Mouse (Mus musculus): ENCODE measurements around the gene Jph4. TPM values are rescaled to one million over a fixed set of nuclear protein-coding genes. Genes with fewer than 3 reads are reported as not detected.

Gene Jph4
- 0.32 and 0.43 TPM in 2 replicates for polyA plus RNA-seq (2012; rRNA removed)

DNA sequence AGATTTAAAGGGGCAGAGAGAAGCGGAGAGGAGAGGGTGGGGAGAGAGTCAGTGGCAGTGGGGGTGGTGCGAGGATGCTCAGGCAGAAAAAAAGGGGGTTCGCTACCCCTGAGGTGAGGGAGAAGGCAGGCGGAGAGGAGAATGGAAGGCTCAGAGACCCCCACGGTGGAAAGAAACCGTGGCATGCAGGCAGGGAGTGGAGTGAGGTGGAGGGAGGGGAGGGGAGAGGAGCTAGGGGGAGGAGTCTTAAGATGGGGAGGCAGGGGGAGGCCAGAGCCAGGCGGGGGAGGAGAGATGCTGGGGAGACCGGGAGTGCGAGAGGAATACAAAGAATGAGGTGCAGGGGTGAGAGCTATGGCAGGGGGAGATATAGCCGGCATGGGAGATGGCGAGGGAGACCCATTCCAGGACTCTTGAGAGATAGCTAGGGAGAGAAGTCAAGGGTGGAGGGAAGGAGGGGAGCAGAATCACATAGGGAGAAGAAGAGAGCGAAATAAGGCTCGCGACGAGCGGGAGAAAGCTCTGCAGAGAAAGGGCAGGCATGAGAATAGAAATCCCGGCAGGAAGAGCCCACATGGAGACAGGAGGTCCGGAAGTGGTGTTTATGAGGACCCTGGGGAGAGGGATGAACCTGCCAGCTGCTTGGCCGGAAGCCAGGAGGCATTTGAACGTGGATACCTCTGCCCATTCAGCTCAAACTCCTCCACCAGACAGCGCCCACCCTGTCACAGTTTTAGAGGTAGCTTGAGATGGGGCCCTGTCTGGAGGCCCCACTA lies at the start of gene Jph4:
Gene Jph4, minus strand, starts transcription at position 511 of the 776 bp plus-strand sequence.
- no peak within 1 kb of the TSS for H3K4me3 ChIP-seq (replicated peaks; ENCODE audit: extremely low read depth, low read depth, low read length)

DNA sequence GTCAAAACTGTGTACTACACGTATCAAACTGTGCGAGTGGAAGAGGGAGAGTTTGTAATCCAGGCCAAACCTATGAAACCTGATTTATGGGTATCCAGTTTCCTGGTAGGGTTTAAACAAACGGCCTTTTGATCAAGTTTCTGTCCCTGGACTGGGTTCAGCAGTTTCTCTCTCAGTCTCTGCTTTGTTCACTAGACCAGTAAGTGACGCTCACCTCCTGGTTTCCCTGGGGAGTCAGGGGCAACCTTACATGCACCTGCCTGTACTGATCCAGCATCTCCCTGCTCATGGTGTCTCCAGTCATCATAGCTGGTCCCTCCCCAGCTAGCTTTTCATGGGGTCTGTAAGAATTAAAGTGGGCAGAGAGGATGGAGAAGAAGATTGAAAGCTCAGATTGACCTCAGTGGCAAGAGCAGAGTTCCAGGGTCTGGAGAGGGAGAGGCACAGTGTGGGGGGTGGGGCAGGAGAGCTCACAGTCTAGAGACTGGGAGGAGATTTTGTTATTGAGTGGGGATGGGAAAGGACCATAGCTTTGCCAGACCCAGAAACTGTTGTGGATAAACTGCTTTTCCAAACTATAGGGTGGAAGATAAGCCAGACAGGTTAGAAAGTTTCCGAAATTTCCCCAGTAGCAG lies 47.6 kb upstream of the Jph4 start:
- no peak for DNase-seq

More for the DNA sequence above, at the start of gene Jph4:
- no peak for TF ChIP-seq CTCF (IDR thresholded peaks at IDR 0.05; ENCODE audit: insufficient read depth, low read length)
- no peak for TF ChIP-seq POLR2A (IDR thresholded peaks at IDR 0.05; ENCODE audit: borderline replicate concordance, extremely low read depth, low read depth, low read length)
- DNase-seq, result no peak
- WGBS, result 10% methylated on average over 21 of the region's 21 CpGs
- peaks cover 4% of the 10 kb centered on the region; the same call in 1 of the 2 replicates for H3K4me1 ChIP-seq (ENCODE audit: control insufficient read depth, insufficient read depth, low read length)

DNA sequence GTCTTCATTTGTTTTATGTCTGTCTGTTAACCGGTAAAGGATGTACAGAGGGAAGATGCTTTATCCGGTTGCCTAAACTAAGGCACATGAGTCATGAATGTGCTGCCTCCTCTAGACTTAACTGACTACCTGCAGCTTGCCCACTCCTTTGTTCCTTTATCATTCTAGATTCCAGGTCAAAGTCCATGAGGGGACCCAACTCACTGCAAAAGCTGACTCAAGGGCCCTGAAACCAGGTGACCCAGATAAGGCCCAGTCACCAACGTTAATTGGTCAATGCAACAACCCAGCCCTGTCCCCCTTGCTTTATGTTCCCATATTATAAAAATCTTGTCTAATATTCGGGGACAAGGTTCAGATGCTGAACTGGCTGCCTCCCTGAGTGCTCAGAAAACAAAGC lies 45.4 kb upstream of the Jph4 start:
- DNase-seq, result no peak
- 67% methylated on average over 4 of the region's 4 CpGs for WGBS
- H3K4me1 ChIP-seq (ENCODE audit: control insufficient read depth, insufficient read depth, low read length), result no peaks in the 10 kb centered on the region
- no peak overlapping the region for H3K4me3 ChIP-seq (replicated peaks; ENCODE audit: extremely low read depth, low read depth, low read length)
- no peak for TF ChIP-seq POLR2A (IDR thresholded peaks at IDR 0.05; ENCODE audit: borderline replicate concordance, extremely low read depth, low read depth, low read length)
- TF ChIP-seq CTCF (IDR thresholded peaks at IDR 0.05; ENCODE audit: insufficient read depth, low read length), result no peak

More for the DNA sequence above, 47.6 kb upstream of the Jph4 start:
- Histone ChIP-seq H3K4me3 (replicated peaks; ENCODE audit: extremely low read depth, low read depth, low read length) (no peak overlapping the region), H3K4me1 (ENCODE audit: control insufficient read depth, insufficient read depth, low read length) (no peaks in the 10 kb centered on the region)
- WGBS, result 64% methylated on average over 5 of the region's 5 CpGs
- no peak for TF ChIP-seq CTCF (IDR thresholded peaks at IDR 0.05; ENCODE audit: insufficient read depth, low read length)
- TF ChIP-seq POLR2A (IDR thresholded peaks at IDR 0.05; ENCODE audit: borderline replicate concordance, extremely low read depth, low read depth, low read length), result no peak

DNA sequence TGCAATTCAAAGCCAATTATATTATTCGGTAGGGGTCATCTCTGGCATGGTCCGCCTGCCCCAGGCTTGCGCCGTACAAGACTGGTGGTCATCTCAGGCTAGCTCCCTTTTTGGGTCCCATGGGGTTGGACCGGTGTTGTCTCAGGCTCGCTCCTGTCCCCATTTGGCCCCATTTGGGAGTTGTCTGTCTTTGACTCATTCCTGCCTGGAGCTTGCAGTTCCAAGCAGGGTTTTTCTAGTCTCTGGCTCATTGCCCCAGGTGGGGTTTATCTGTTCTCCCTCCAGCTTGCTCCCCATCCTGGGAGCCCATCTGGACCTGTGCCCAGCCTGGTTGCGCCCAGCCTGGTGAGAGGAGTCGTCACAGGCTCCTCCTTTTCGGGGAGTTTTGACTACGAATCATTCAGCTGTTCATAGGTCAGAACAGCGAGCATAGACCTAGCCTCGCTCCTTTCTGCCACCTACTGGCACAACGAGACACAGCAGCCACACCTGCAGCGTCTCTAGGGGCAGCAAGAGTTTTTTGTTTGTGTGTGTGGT lies 44.4 kb upstream of the Jph4 start:
- Histone ChIP-seq H3K4me3 (replicated peaks; ENCODE audit: extremely low read depth, low read depth, low read length) (no peak overlapping the region), H3K4me1 (ENCODE audit: control insufficient read depth, insufficient read depth, low read length) (no peaks in the 10 kb centered on the region)
- 30% methylated on average over 14 of the region's 14 CpGs for WGBS
- DNase-seq, result peak; percentile 68
- TF ChIP-seq CTCF (IDR thresholded peaks at IDR 0.05; ENCODE audit: insufficient read depth, low read length) (peak; percentile 90), POLR2A (IDR thresholded peaks at IDR 0.05; ENCODE audit: borderline replicate concordance, extremely low read depth, low read depth, low read length) (no peak)

DNA sequence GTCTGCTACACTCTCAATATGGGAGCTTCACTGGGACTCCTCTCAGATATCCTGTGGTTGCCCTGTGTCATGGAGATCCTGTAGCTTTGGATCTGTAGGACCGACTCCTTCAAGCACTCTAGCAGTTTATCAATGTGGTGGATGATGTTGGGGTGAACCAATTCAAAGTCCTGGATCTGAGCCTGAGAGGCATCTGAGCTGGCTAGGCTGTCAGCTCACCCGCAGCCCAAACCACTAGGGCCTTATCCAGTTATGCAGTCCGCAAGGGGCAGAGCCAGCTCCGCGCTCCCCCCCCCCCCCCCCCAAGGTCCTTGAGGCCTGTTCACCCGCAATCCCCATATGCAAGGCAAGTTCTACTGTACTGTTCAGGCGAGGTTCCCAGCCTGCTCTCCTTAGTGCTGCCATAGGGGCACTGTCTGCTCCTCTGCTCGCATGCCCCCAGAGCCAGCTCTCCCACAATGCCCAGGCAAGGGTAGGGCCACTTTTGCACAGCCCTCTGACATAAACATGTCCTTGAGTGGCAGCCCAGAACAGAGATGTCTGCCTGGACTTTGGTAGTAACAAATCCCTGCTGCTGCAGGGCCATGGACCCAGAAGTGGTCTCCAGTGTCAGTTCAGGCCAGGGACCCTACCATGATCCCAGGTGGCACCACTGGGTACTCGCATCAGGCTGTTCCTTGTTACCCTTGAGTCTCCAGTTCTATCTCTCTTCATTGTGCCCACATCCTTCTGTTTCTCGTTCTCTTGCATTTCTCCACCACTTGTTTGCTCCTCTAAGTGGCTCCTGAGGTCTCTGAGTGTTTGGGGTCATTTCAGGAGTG lies 43.7 kb upstream of the Jph4 start:
- Histone ChIP-seq H3K4me1 (ENCODE audit: control insufficient read depth, insufficient read depth, low read length) (no peaks in the 10 kb centered on the region), H3K4me3 (replicated peaks; ENCODE audit: extremely low read depth, low read depth, low read length) (no peak overlapping the region)
- WGBS, result 78% methylated on average over 8 of the region's 10 CpGs
- no peak for DNase-seq
- TF ChIP-seq POLR2A (IDR thresholded peaks at IDR 0.05; ENCODE audit: borderline replicate concordance, extremely low read depth, low read depth, low read length), result no peak
- TF ChIP-seq CTCF (IDR thresholded peaks at IDR 0.05; ENCODE audit: insufficient read depth, low read length), result no peak

DNA sequence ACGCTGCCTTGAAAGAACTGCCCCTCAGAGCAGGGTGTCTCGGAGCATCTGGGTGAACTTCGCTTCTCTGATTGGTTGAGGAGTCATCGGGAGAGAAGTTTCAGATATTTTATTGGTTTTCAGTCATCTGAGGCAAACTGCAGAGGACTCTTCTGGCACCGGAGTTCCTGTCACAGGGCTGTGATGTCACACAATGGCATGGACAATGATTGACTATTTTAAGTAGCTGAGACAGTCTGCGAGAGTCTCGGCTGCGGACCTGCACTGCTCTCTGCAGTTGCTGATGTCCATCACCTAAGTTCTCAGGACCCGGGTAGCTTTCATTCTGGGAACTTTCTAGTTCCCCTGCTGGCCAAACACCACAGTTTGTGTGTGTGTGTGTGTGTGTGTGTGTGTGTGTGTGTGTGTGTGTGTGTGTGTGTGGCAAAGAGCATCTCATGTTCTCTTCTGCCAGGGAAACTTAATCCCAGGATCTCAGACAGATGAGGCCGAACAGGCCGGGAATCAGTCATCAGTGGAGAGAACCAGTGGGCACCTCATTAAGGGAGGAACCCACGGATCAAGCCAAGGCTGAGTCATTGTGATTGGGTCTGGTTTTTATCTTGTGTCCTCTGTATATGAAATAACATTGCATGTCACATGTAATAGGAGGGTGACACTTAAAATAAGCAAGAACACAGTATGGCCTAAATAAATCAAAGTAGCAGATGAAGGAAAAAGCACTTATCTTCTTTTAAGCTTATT lies 40.8 kb upstream of the Jph4 start:
- H3K4me3 ChIP-seq (replicated peaks; ENCODE audit: extremely low read depth, low read depth, low read length), result no peak overlapping the region
- 37% methylated on average over 12 of the region's 12 CpGs for WGBS
- DNase-seq, result no peak
- H3K4me1 ChIP-seq (ENCODE audit: control insufficient read depth, insufficient read depth, low read length), result no peaks in the 10 kb centered on the region
- TF ChIP-seq CTCF (IDR thresholded peaks at IDR 0.05; ENCODE audit: insufficient read depth, low read length), result no peak
- no peak for TF ChIP-seq POLR2A (IDR thresholded peaks at IDR 0.05; ENCODE audit: borderline replicate concordance, extremely low read depth, low read depth, low read length)

DNA sequence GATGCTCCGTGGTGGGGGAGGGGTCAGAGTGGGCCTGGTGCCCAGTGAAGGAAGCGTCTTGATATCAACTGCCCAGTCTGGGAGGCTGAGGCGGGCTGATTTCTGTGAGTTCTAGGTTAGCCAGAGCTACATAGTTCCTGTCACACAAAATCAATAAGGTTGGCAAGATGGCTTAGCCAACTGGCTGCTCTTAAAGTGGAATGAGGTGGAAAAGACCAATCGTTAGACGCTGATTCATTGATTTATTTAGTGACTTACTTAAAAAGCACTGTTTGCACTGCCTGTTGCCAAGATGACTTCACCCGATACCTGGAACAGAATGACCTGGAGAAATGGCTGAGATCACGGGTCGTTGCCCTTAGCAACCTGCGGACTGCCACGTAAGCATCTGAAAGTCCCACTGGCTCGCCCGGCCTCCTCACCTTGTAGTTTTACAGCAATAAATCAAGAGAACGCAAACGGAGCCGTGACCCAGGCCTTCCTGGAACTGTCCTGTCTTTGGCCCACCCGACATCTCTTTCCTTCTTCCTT lies 36.3 kb upstream of the Jph4 start:
- Histone ChIP-seq H3K4me1 (ENCODE audit: control insufficient read depth, insufficient read depth, low read length) (no peaks in the 10 kb centered on the region), H3K4me3 (replicated peaks; ENCODE audit: extremely low read depth, low read depth, low read length) (no peak overlapping the region)
- 85% methylated on average over 16 of the region's 16 CpGs for WGBS
- no peak for TF ChIP-seq POLR2A (IDR thresholded peaks at IDR 0.05; ENCODE audit: borderline replicate concordance, extremely low read depth, low read depth, low read length)
- TF ChIP-seq CTCF (IDR thresholded peaks at IDR 0.05; ENCODE audit: insufficient read depth, low read length), result no peak
- no peak for DNase-seq

DNA sequence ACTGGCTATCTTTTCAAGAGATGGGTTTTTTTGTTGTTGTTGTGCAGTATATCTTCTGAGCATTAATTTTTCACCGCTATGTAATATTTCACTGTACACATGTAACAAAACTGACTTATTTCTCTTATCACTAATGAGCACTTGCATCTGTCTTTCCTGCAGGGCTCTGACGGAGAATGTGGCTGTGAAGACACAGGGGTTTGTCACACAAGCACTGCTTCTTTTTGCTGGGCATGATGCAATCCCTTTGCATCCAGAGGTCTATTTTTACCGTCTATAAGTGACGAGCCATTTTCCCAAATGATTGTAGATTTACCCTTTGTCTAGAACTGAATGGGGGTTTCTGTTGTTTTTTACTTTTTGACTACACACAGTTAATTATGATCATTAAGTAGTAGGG lies 35.4 kb upstream of the Jph4 start:
- DNase-seq, result no peak
- 73% methylated on average over 4 of the region's 4 CpGs for WGBS
- H3K4me1 ChIP-seq (ENCODE audit: control insufficient read depth, insufficient read depth, low read length), result no peaks in the 10 kb centered on the region
- no peak overlapping the region for H3K4me3 ChIP-seq (replicated peaks; ENCODE audit: extremely low read depth, low read depth, low read length)
- TF ChIP-seq CTCF (IDR thresholded peaks at IDR 0.05; ENCODE audit: insufficient read depth, low read length), result no peak
